Mouse (Mus musculus) kidney, embryonic 14.5 days (tissue): ENCODE measurements around the gene Olfr1261. TPM values are rescaled to one million over a fixed set of nuclear protein-coding genes. Genes with fewer than 3 reads are reported as not detected.

ENCODE experiments used
- polyA plus RNA-seq: library from polyadenylated mRNA; unstranded; fragments of >200 nt; fragmentation: Nextera tagmentation; extraction: Ambion mirVana; gene quantifications from 2 replicates; pipeline ENCODE4 v1.2.1, GENCODE M21; 2014

Olfr1261 gene
- polyA plus RNA-seq, 1 experiment from 2014 or later: not detected

Other genes with a start within 250 kb of the Olfr1261 start
- gene Olfr1253, start 234.1 kb upstream of the Olfr1261 start, polyA plus RNA-seq: not detected in 2 replicates
- gene Olfr1254, start 197.6 kb upstream of the Olfr1261 start, polyA plus RNA-seq: not detected in 2 replicates
- not detected in 2 replicates for gene Olfr1255, start 179.2 kb upstream of the Olfr1261 start, polyA plus RNA-seq
- not detected in 2 replicates for gene Olfr1256, start 149.7 kb upstream of the Olfr1261 start, polyA plus RNA-seq
- gene Olfr48, start 143.0 kb upstream of the Olfr1261 start, polyA plus RNA-seq: not detected in 2 replicates
- not detected in 2 replicates for gene Olfr1257, start 112.8 kb upstream of the Olfr1261 start, polyA plus RNA-seq
- not detected in 2 replicates for gene Olfr1258, start 63.9 kb upstream of the Olfr1261 start, polyA plus RNA-seq
- gene Olfr1259, start 42.6 kb upstream of the Olfr1261 start, polyA plus RNA-seq: not detected in 2 replicates
- not detected in 2 replicates for gene Olfr1260, start 16.9 kb upstream of the Olfr1261 start, polyA plus RNA-seq
- not detected in 2 replicates for gene Olfr1262, start 8.9 kb downstream of the Olfr1261 start, polyA plus RNA-seq
- gene Olfr1263, start 20.9 kb downstream of the Olfr1261 start, polyA plus RNA-seq: not detected in 2 replicates
- not detected in 2 replicates for gene Olfr1264, start 34.4 kb downstream of the Olfr1261 start, polyA plus RNA-seq
- not detected in 2 replicates for gene Olfr1265, start 44.1 kb downstream of the Olfr1261 start, polyA plus RNA-seq
- gene Olfr140, start 72.4 kb downstream of the Olfr1261 start, polyA plus RNA-seq: not detected in 2 replicates
- gene Olfr1269, start 130.2 kb downstream of the Olfr1261 start, polyA plus RNA-seq: not detected in 2 replicates
- not detected in 2 replicates for gene Olfr32, start 151.1 kb downstream of the Olfr1261 start, polyA plus RNA-seq
- not detected in 2 replicates for gene Olfr1270, start 161.9 kb downstream of the Olfr1261 start, polyA plus RNA-seq
- gene Olfr1506, start 233.3 kb downstream of the Olfr1261 start, polyA plus RNA-seq: not detected in 2 replicates